ENCODE assay signal across 8 mouse cellular contexts in genomic region chr2:34370725-34371440, GRCm38 (mm10). TPM values are rescaled to one million over a fixed set of nuclear protein-coding genes. Genes with fewer than 3 reads are reported as not detected.
DNase-seq lines count a peak whose midpoint lies in the region; ATAC-seq and TF ChIP-seq lines count a peak whose summit lies in the region.

No protein-coding gene starts in this region.

- peak overlapping the region; percentile 87; the same call in 1 of the 2 replicates for H3K27ac ChIP-seq in embryonic fibroblast, embryonic 13.5 days (ENCODE audit: insufficient read depth, low read length)
- peak overlapping the region; percentile 97 for H3K27ac ChIP-seq in heart, embryonic 16.5 days (ENCODE audit: low read length)

- peak; percentile 23 for DNase-seq in CD4-positive helper T cell, adult 2 months (ENCODE audit: low read depth, low spot score)
- DNase-seq in adrenal gland, postnatal 36 days = peak; percentile 48 to 56
- peak; percentile 46 to 62 for DNase-seq in kidney, postnatal 25 days
- peak; percentile 19 for DNase-seq in mesoderm, embryonic 11.5 days (ENCODE audit: low read depth, low spot score)
- peak; percentile 26 for DNase-seq in spleen, adult 12 weeks (ENCODE audit: low spot score)

- no peak for ATAC-seq in heart, embryonic 16.5 days (replicated peaks; ENCODE audit: extremely low read depth, insufficient read depth, low FRiP score)
- ATAC-seq in monocyte, adult 5-6 weeks (replicated peaks; ENCODE audit: insufficient number of reproducible peaks, low FRiP score, low TSS enrichment, poor library complexity, severe bottlenecking) = no peak

- H3K27me3 ChIP-seq in heart, embryonic 16.5 days (ENCODE audit: control insufficient read depth, insufficient read depth, low read length) = no peaks in the 10 kb centered on the region

- TF ChIP-seq CTCF in embryonic fibroblast, embryonic 13.5 days (IDR thresholded peaks at IDR 0.05; ENCODE audit: borderline replicate concordance, insufficient read depth, low read length) = no peak

- peaks cover 4% of the 10 kb centered on the region; the same call in 1 of the 2 replicates for H3K4me1 ChIP-seq in embryonic fibroblast, embryonic 13.5 days (ENCODE audit: control insufficient read depth, insufficient read depth, low read length)
- peaks cover 15% of the 10 kb centered on the region; the same call in 1 of the 2 replicates for H3K4me1 ChIP-seq in heart, embryonic 16.5 days (ENCODE audit: control insufficient read depth, insufficient read depth, low read length)

- H3K9me3 ChIP-seq in heart, embryonic 16.5 days (replicated peaks; ENCODE audit: control insufficient read depth, low read length) = no peaks in the 10 kb centered on the region

- H3K4me2 ChIP-seq in heart, embryonic 16.5 days (ENCODE audit: low read depth, low read length) = peak overlapping the region; percentile 95

- no peak for TF ChIP-seq POLR2A in embryonic fibroblast, embryonic 13.5 days (IDR thresholded peaks at IDR 0.05; ENCODE audit: low read depth, low read length)

- H3K4me3 ChIP-seq in embryonic fibroblast, embryonic 13.5 days (ENCODE audit: insufficient read depth, low read length) = peak overlapping the region; percentile 89
- H3K4me3 ChIP-seq in heart, embryonic 16.5 days (ENCODE audit: low read length) = peak overlapping the region; percentile 90

- H3K9ac ChIP-seq in heart, embryonic 16.5 days (ENCODE audit: low read length) = peak overlapping the region; percentile 95

- 1% methylated on average over 42 of the region's 42 CpGs for WGBS in heart, embryonic 16.5 days

- H3K36me3 ChIP-seq in heart, embryonic 16.5 days (ENCODE audit: control insufficient read depth, insufficient read depth) = no peaks in the 10 kb centered on the region

RNA-seq across cellular contexts. Expression of gene Pbx3, which starts 2.1 kb away (rescaled TPM):
- 100 to 1,000 TPM; 103 to 105 TPM for total RNA-seq in adrenal gland, postnatal 36 days (2021)
- 32.3 and 48.0 TPM in 2 replicates for polyA plus RNA-seq in embryonic fibroblast, embryonic 13.5 days (2011; ENCODE audit: insufficient read length, low read depth, missing spikeins)
- 15.7 and 16.2 TPM in 2 replicates for polyA plus RNA-seq in heart, embryonic 16.5 days (2015; fragmentation: Nextera tagmentation; extraction: Ambion mirVana)
- 15.3 to 27.0 TPM (median 24.6 TPM) in 3 replicates for total RNA-seq in monocyte, adult 5-6 weeks (2017)

RNA-seq across cellular contexts. Expression of gene Mapkap1, which starts 35.7 kb away (rescaled TPM):
- total RNA-seq in adrenal gland, postnatal 36 days (2021) = 10 to 100 TPM; 77.5 to 88.6 TPM
- 60.3 and 84.9 TPM in 2 replicates for polyA plus RNA-seq in embryonic fibroblast, embryonic 13.5 days (2011; ENCODE audit: insufficient read length, low read depth, missing spikeins)
- 60.7 and 66.3 TPM in 2 replicates for polyA plus RNA-seq in heart, embryonic 16.5 days (2015; fragmentation: Nextera tagmentation; extraction: Ambion mirVana)
- total RNA-seq in monocyte, adult 5-6 weeks (2017) = 82.2 to 152 TPM (median 109 TPM) in 3 replicates
